Mouse (Mus musculus) kidney, adult 2 months (tissue): ENCODE data around the gene Gpatch3.

Source experiments
- CTCF ChIP-seq: fragments of 200-500 bp; conservative IDR thresholded peaks from 2 replicates; pipeline ENCODE4 v1.5.1; 2011; ENCODE audit warnings: low read depth, mild to moderate bottlenecking, control low read depth, low read length, moderate library complexity, mixed read lengths; ENCODE audit not compliant: insufficient read depth, insufficient read length
- POLR2A ChIP-seq: fragments of 200-500 bp; IDR thresholded peaks from one replicate; pipeline ENCODE4 v1.6.1; 2011; ENCODE audit warnings: low read depth, low read length, control low read depth

GRCm38 (mm10) chr4:133570066-133570466 lies 4.5 kb upstream of the Gpatch3 start:
- TF ChIP-seq CTCF = no peak
- no peak for TF ChIP-seq POLR2A
